In the genomic region with DNA sequence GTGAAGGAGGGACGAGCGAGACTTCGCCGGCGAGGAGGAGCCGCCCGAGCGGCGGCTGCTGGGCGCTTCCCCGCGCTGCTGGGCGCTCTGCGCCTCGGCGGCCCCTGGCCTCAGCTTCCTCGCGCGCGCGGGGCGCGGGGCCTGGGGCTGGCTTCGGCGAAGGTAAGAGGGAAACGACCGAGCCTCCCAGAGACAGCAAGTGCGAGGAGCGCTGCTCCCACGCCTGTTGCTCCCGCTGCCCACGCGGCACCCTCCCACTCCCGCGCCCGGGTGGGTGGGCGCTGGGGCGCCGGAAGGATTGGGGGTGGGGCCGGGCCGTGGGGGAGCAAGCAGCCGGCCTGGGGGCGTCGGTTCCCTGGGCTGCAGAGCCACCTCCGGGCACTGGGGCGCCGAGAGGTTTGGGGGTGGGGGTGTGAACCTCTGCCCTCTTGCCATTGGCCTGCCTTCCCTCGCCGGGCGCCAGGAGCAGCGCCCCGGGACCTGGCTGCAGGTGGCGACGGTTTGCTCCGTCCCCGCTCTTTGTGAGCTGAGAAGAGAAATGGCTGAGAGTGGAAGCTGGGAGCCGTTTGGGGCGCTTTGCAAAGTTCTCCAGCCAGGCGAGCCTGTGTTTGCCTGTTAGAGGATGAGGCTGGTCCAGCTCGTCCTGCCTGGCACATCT, we compare ENCODE assay signal across 8 mouse cellular contexts. TPM values are rescaled to one million over a fixed set of nuclear protein-coding genes. Genes with fewer than 3 reads are reported as not detected.
DNase-seq lines count a peak whose midpoint lies in the region; ATAC-seq and TF ChIP-seq lines count a peak whose summit lies in the region.

No protein-coding gene starts in this region.

- H3K4me1 ChIP-seq in lung, adult 2 months (ENCODE audit: control insufficient read depth, insufficient read depth, low read length): peaks cover 14% of the 10 kb centered on the region
- H3K4me1 ChIP-seq in kidney, adult 2 months (ENCODE audit: control insufficient read depth, insufficient read depth, low read length): no peaks in the 10 kb centered on the region
- H3K4me1 ChIP-seq in liver, embryonic 13.5 days (replicated peaks): peaks cover 12% of the 10 kb centered on the region; the same call in 1 of the 2 replicates

- H3K9me3 ChIP-seq in liver, embryonic 13.5 days (replicated peaks): no peaks in the 10 kb centered on the region

- H3K9ac ChIP-seq in liver, embryonic 13.5 days: no peak overlapping the region

- peak overlapping the region; percentile 63 for H3K4me2 ChIP-seq in liver, embryonic 13.5 days

- peak overlapping the region; percentile 28 for H3K4me3 ChIP-seq in lung, adult 2 months (replicated peaks; ENCODE audit: extremely low read depth, low read depth, low read length)
- H3K4me3 ChIP-seq in kidney, adult 2 months (ENCODE audit: insufficient read depth, low read depth, low read length): peak overlapping the region; percentile 55
- peak overlapping the region; percentile 45 for H3K4me3 ChIP-seq in liver, embryonic 13.5 days (replicated peaks)

- no peak for TF ChIP-seq POLR2A in lung, adult 2 months (IDR thresholded peaks at IDR 0.05; ENCODE audit: borderline replicate concordance, extremely low read depth, low read depth, low read length)
- no peak for TF ChIP-seq POLR2A in kidney, adult 2 months (IDR thresholded peaks at IDR 0.05; ENCODE audit: low read depth, low read length)

- WGBS in lung, adult 2 months: 1% methylated on average over 56 of the region's 60 CpGs
- 1% methylated on average over 57 of the region's 60 CpGs for WGBS in kidney, adult 2 months
- under 1% methylated on average over 43 of the region's 60 CpGs for WGBS in liver, embryonic 13.5 days (ENCODE audit: insufficient replicate concordance)

- no peaks in the 10 kb centered on the region for H3K36me3 ChIP-seq in kidney, adult 2 months (ENCODE audit: control insufficient read depth, insufficient read depth, low read length)
- H3K36me3 ChIP-seq in liver, embryonic 13.5 days: no peaks in the 10 kb centered on the region

- DNase-seq in lung, adult 2 months: no peak
- no peak for DNase-seq in lung, postnatal 25 days (ENCODE audit: low spot score)
- DNase-seq in cerebellum, postnatal 10 days: peak; percentile 66 to 69
- DNase-seq in heart, adult 18-20 months: peak; percentile 62 to 65
- peak; percentile 14 for DNase-seq in kidney, adult 2 months
- no peak for DNase-seq in liver, embryonic 13.5 days
- peak; percentile 43 for DNase-seq in ovary, postnatal 14 days (ENCODE audit: low spot score)
- no peak for DNase-seq in spleen, adult 18-20 months

- no peak for ATAC-seq in liver, embryonic 13.5 days (ENCODE audit: low read depth)

- no peak overlapping the region for H3K27ac ChIP-seq in kidney, adult 2 months (ENCODE audit: insufficient read depth, low read depth, low read length)
- H3K27ac ChIP-seq in liver, embryonic 13.5 days: no peak overlapping the region

- no peak for TF ChIP-seq CTCF in lung, adult 2 months (IDR thresholded peaks at IDR 0.05; ENCODE audit: insufficient read depth, low read length)
- TF ChIP-seq CTCF in kidney, adult 2 months (conservative IDR thresholded peaks at IDR 0.05; ENCODE audit: insufficient read depth, insufficient read length, low read depth, low read length): no peak

- H3K27me3 ChIP-seq in kidney, adult 2 months (replicated peaks; ENCODE audit: control insufficient read depth, insufficient read depth, low read length): peaks cover 1% of the 10 kb centered on the region
- peaks cover 83% of the 10 kb centered on the region for H3K27me3 ChIP-seq in liver, embryonic 13.5 days

RNA-seq across cellular contexts. Expression of a gene that starts 0.6 kb away (rescaled TPM):
- 1.6 and 1.7 TPM in 2 replicates for polyA plus RNA-seq in lung, adult 2 months (2012; rRNA removed)
- total RNA-seq in heart, adult 18-20 months (2021): 1 to 10 TPM; 8.2 to 8.5 TPM
- 5.0 TPM in 2 replicates for polyA plus RNA-seq in kidney, adult 2 months (2012; rRNA removed)
- 0.10 TPM in 2 replicates for polyA plus RNA-seq in liver, embryonic 13.5 days (2015; fragmentation: Nextera tagmentation; extraction: Ambion mirVana)

Comparison
In these comparisons a context has a peak if more than half of its experiments do, and no peak if none do; other contexts are left out.
1. DNase-seq: peak in cerebellum, postnatal 10 days (2 of 2), heart, adult 18-20 months (2 of 2), kidney, adult 2 months (single experiment) and ovary, postnatal 14 days (single experiment); none in lung, adult 2 months (single experiment), lung, postnatal 25 days (single experiment), liver, embryonic 13.5 days (single experiment) and spleen, adult 18-20 months (0 of 2).
2. Peak in every context shown above with its lines, with median percentiles within 50 percentile points of each other: H3K4me3 ChIP-seq.